Mouse (Mus musculus) forebrain, embryonic 10.5 days (tissue): ENCODE measurements around the gene Krt72. TPM values are rescaled to one million over a fixed set of nuclear protein-coding genes. Genes with fewer than 3 reads are reported as not detected.

Source experiments
- DNase-seq: peaks from one replicate; pipeline ENCODE4 v3.0.0-alpha.2; 2017; ENCODE audit warnings: low spot score; ENCODE audit errors: extremely low spot score
- H3K27ac ChIP-seq: fragments of 300-500 bp; sonication (generic); 2 replicates; pipeline ENCODE4 v1.5.1; 2016; ENCODE audit warnings: mild to moderate bottlenecking
- H3K27me3 ChIP-seq: fragments of 300-500 bp; sonication (generic); 2 replicates; pipeline ENCODE4 v1.6.1; 2016; ENCODE audit warnings: mild to moderate bottlenecking; ENCODE audit not compliant: poor library complexity, severe bottlenecking
- H3K36me3 ChIP-seq: fragments of 300-500 bp; sonication (generic); replicated peaks from 2 replicates; pipeline ENCODE4 v1.6.1; 2016; ENCODE audit warnings: mild to moderate bottlenecking, moderate library complexity
- H3K4me1 ChIP-seq: fragments of 300-500 bp; sonication (generic); 2 replicates; pipeline ENCODE4 v1.6.1; 2016
- H3K4me3 ChIP-seq: fragments of 300-500 bp; sonication (generic); 2 replicates; pipeline ENCODE4 v1.5.1; 2016; ENCODE audit warnings: mild to moderate bottlenecking, moderate library complexity
- H3K9me3 ChIP-seq: fragments of 300-500 bp; sonication (generic); 2 replicates; pipeline ENCODE4 v1.6.1; 2016; ENCODE audit warnings: mild to moderate bottlenecking, moderate library complexity
- WGBS: fragments of 180-500 bp; shearing (Covaris S2); methylation state at CpG from one replicate; pipeline ENCODE4 v1.1.7; 2016; 5-methylcytosine and 5-hydroxymethylcytosine counted together
- polyA plus RNA-seq: library from polyadenylated mRNA; unstranded; fragments of >200 nt; fragmentation: Nextera tagmentation; extraction: Ambion mirVana; gene quantifications from 2 replicates; pipeline ENCODE4 v1.2.1, GENCODE M21; 2016

Gene Krt72
- polyA plus RNA-seq, 1 experiment from 2014 or later: not detected

DNA sequence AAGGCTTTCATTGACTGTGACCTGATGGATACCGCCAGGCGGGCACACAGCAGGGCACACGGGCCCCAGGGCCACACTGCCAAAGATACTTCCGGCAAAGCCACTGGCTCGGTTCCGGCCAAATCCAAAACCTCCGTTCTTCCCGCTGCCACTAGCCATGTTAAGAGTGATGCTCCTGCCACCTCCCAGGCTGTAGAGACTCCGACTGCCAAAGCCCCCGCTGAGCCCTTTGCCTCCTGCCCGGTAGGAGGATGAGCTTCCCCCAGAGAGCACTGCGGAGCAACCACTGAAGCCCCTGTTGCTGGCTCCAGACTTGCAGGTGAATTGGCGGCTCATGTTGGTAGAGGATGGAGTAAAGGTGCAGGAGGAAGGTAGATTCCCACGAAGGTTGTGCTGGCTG is 43.5 kb downstream of the Krt72 start, which contains the start of gene Krt71:
Krt71 (minus strand) TSS at position 399 of the 400 bp plus-strand sequence.
- DNase-seq: no peak
- WGBS: 62% methylated on average over 14 of the region's 14 CpGs
- H3K9me3 ChIP-seq: no peaks in the 10 kb centered on the region
- H3K4me1 ChIP-seq: no peaks in the 10 kb centered on the region
- H3K4me3 ChIP-seq: no peak within 1 kb of the TSS
- no peak within 1 kb of the TSS for H3K27ac ChIP-seq
- peaks cover 5% of the 10 kb centered on the region; the same call in 1 of the 2 replicates for H3K27me3 ChIP-seq
- H3K36me3 ChIP-seq: no peaks in the 10 kb centered on the region

DNA sequence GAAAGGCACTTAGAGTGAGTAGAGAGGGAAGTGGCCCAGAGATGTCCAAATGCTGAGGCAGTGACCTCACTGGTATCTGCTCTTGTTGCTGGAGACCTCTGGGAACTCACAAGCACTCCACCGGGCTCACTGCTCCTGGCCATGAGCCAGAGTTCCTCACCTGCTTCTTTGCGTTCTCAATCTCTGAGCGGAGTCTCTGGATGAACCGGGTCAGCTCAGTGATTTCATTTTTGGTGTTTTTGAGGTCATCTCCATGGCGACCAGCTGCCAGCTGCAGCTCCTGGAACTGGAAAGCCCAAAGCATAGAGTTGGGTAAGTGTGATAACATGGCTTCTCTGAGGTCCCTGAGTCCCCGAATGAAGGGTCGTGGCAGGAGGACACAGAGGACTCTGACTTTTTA is 48.5 kb downstream of the Krt72 start:
- DNase-seq: no peak
- H3K4me3 ChIP-seq: no peak overlapping the region
- 81% methylated on average over 7 of the region's 7 CpGs for WGBS
- H3K4me1 ChIP-seq: no peaks in the 10 kb centered on the region
- no peaks in the 10 kb centered on the region for H3K9me3 ChIP-seq
- no peaks in the 10 kb centered on the region for H3K36me3 ChIP-seq
- H3K27me3 ChIP-seq: peaks cover 2% of the 10 kb centered on the region; the same call in 1 of the 2 replicates
- no peak overlapping the region for H3K27ac ChIP-seq

DNA sequence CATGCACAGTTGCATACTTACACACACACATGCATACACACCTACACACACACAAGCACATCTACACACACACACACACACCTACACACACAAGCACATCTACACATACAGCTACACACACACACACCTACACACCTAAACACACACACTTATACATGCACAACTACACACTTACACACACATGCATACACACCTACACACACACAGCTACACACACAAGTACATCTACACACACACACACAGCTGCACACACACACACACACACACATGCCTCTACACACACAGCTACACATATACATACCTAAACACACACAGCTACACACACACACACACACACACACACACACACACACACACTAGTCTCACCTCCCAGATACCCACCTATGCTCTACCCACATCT is 55.6 kb downstream of the Krt72 start:
- Histone ChIP-seq H3K27ac (no peak overlapping the region), H3K27me3 (no peaks in the 10 kb centered on the region), H3K4me1 (no peaks in the 10 kb centered on the region), H3K4me3 (no peak overlapping the region), H3K36me3 (no peaks in the 10 kb centered on the region), H3K9me3 (no peaks in the 10 kb centered on the region)
- DNase-seq: no peak

Other genes starting within 250 kb of the Krt72 start
- gene Krt82, start 235.8 kb downstream of the Krt72 start, polyA plus RNA-seq: not detected in 2 replicates
- gene Krt90, start 223.5 kb downstream of the Krt72 start, polyA plus RNA-seq: 0.75 and 0.88 TPM in 2 replicates
- gene Krt75, start 212.6 kb downstream of the Krt72 start, polyA plus RNA-seq: not detected in 2 replicates
- gene Gm5414, start 158.3 kb downstream of the Krt72 start, polyA plus RNA-seq: not detected in 2 replicates
- not detected in 2 replicates for gene Gm5478, start 139.1 kb downstream of the Krt72 start, polyA plus RNA-seq
- gene Krt6b, start 106.2 kb downstream of the Krt72 start, polyA plus RNA-seq: not detected in 2 replicates
- not detected in 2 replicates for gene Krt6a, start 92.2 kb downstream of the Krt72 start, polyA plus RNA-seq
- 0.37 and 0.41 TPM in 2 replicates for gene Krt5, start 73.6 kb downstream of the Krt72 start, polyA plus RNA-seq
- not detected in 2 replicates for gene Krt71, start 43.4 kb downstream of the Krt72 start, polyA plus RNA-seq
- gene Krt73, start 15.9 kb upstream of the Krt72 start, polyA plus RNA-seq: not detected in 2 replicates
- not detected in 2 replicates for gene Krt2, start 31.7 kb upstream of the Krt72 start, polyA plus RNA-seq
- 0.71 and 1.2 TPM in 2 replicates for gene Krt1, start 64.3 kb upstream of the Krt72 start, polyA plus RNA-seq
- not detected in 2 replicates for gene Krt77, start 83.2 kb upstream of the Krt72 start, polyA plus RNA-seq
- not detected in 2 replicates for gene Krt76, start 106.5 kb upstream of the Krt72 start, polyA plus RNA-seq
- not detected in 2 replicates for gene Krt4, start 138.3 kb upstream of the Krt72 start, polyA plus RNA-seq
- gene Krt79, start 153.9 kb upstream of the Krt72 start, polyA plus RNA-seq: 0.09 and 0.12 TPM in 2 replicates
- gene Krt78, start 167.8 kb upstream of the Krt72 start, polyA plus RNA-seq: not detected in 2 replicates
- gene Krt8, start 218.0 kb upstream of the Krt72 start, polyA plus RNA-seq: 32.6 and 35.6 TPM in 2 replicates
- gene Krt18, start 241.7 kb upstream of the Krt72 start, polyA plus RNA-seq: 34.4 and 37.1 TPM in 2 replicates